Mouse (Mus musculus): ENCODE results near the gene Adipor1. TPM values are rescaled to one million over a fixed set of nuclear protein-coding genes. Genes with fewer than 3 reads are reported as not detected.

Gene Adipor1
- polyA plus RNA-seq, 1 experiment from 2014 or later, result 91.9 TPM

DNA sequence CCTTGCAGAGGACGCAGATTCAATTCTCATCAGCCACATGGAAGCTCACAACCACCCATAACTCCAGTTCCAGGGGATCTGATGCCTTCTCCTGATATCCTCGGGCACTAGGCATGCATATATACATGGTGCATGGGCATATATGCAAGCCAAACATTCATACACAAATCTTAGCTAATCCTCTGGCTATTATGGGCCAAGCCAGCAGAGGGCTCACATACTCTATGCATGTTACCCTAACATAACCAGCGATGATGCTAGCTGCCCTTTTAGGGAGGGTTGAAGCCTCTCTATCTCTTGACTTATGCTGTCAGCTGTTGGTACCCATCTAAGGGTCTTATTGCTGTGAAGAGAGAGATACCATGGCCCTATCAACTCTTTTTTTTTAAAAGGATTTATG lies 35.8 kb downstream of the Adipor1 start:
- Histone ChIP-seq H3K4me2 (ENCODE audit: low read depth, severe bottlenecking) (no peak overlapping the region), H3K27me3 (ENCODE audit: control insufficient read depth, insufficient read depth, low read length) (no peaks in the 10 kb centered on the region), H3K9ac (ENCODE audit: low read length) (no peak overlapping the region), H3K36me3 (ENCODE audit: control insufficient read depth, insufficient read depth, low read length) (no peaks in the 10 kb centered on the region), H3K27ac (replicated peaks; ENCODE audit: low read depth, low read length) (no peak overlapping the region), H3K9me3 (ENCODE audit: control insufficient read depth, low read length) (no peaks in the 10 kb centered on the region), H3K4me1 (ENCODE audit: control insufficient read depth, insufficient read depth, low read length) (no peaks in the 10 kb centered on the region), H3K4me3 (ENCODE audit: low read depth, low read length) (no peak overlapping the region)
- no peak for ATAC-seq (ENCODE audit: insufficient number of reproducible peaks, low FRiP score, low TSS enrichment, low read depth)
- peak; percentile 30 for DNase-seq (ENCODE audit: low spot score)
- WGBS, result 62% methylated on average over 3 of the region's 3 CpGs

DNA sequence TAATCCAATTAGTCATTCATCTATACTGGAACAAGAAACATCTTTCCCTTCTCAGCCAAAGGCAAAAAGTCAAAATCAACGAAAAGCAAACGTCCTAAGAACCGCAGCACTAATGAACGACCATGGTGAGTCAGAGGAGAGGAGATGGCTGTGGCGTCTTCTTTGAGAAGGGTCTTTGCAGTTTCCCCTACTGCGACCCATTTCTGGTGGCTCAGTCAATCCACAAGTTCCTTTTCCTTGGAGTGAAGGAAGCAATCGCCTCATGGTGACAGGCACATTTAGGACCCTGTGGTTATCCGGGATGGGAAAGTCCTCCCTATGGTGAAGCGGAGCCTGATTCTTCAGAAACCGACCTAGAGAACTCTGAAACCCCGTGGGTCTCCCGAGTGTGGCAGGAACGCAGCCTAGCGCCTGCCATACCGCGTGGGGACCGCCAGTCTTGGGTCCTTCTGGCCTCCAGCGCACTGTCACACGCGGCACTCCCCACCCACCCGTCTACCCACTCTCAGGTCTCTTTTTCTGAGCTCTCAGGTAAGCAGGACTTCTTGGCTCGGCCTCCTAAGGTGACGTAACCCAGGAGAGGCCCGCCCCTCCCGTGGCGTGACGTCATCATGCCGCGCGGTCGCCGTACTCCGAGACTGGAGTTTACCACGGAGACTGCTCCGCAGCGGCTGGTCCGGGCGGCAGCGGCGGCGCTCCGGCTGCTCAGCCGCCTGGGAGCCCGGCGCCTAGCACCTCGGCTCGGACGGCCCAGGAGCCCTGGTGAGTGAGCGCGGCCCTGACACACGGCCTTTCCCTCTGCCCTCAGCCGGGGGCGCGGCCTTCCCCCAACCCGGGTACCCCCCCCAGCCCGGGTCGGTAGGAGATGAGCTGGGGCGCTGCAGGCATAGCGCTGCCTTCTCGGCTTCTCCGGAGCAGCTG lies 40.0 kb downstream of the Adipor1 start, which contains the start of gene Klhl12:
Gene Klhl12 (plus strand): TSS at position 628 of the 921 bp plus-strand sequence.
- peak within 1 kb of the TSS; percentile 77 for H3K4me3 ChIP-seq (ENCODE audit: low read depth, low read length)
- WGBS, result 1% methylated on average over 61 of the region's 61 CpGs
- peak within 1 kb of the TSS; percentile 75 for H3K4me2 ChIP-seq (ENCODE audit: low read depth, severe bottlenecking)
- H3K9me3 ChIP-seq (ENCODE audit: control insufficient read depth, low read length), result no peaks in the 10 kb centered on the region
- H3K4me1 ChIP-seq (ENCODE audit: control insufficient read depth, insufficient read depth, low read length), result no peaks in the 10 kb centered on the region
- peak within 1 kb of the TSS; percentile 83 for H3K9ac ChIP-seq (ENCODE audit: low read length)
- no peak within 1 kb of the TSS for H3K27ac ChIP-seq (replicated peaks; ENCODE audit: low read depth, low read length)
- no peaks in the 10 kb centered on the region for H3K27me3 ChIP-seq (ENCODE audit: control insufficient read depth, insufficient read depth, low read length)
- peak; percentile 99 for DNase-seq (ENCODE audit: low spot score)
- ATAC-seq (ENCODE audit: insufficient number of reproducible peaks, low FRiP score, low TSS enrichment, low read depth), result peak; percentile 87
- no peaks in the 10 kb centered on the region for H3K36me3 ChIP-seq (ENCODE audit: control insufficient read depth, insufficient read depth, low read length)

DNA sequence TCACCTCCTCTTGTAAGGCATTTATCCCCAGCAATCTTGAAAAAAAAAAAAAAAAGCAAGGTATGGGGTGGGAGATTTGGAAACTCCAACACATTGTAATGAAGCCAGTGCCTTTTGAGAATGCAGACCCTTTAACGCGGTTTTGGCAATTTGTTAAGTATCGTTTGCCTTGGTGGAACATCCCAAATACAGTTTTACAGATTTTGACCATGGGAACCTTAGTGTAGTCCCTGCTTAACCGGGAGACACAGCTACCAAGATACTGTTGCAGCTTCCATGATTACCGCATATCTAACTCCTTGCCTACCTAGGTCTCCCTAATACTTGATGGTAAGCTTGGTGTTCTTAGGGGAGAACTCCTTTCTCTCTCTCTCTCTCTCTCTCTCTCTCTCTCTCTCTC lies 40.9 kb downstream of the Adipor1 start:
- Histone ChIP-seq H3K36me3 (ENCODE audit: control insufficient read depth, insufficient read depth, low read length) (no peaks in the 10 kb centered on the region), H3K27ac (replicated peaks; ENCODE audit: low read depth, low read length) (no peak overlapping the region), H3K27me3 (ENCODE audit: control insufficient read depth, insufficient read depth, low read length) (no peaks in the 10 kb centered on the region), H3K4me3 (ENCODE audit: low read depth, low read length) (peak overlapping the region; percentile 77), H3K4me2 (ENCODE audit: low read depth, severe bottlenecking) (peak overlapping the region; percentile 75), H3K4me1 (ENCODE audit: control insufficient read depth, insufficient read depth, low read length) (no peaks in the 10 kb centered on the region), H3K9ac (ENCODE audit: low read length) (peak overlapping the region; percentile 83), H3K9me3 (ENCODE audit: control insufficient read depth, low read length) (no peaks in the 10 kb centered on the region)
- no peak for ATAC-seq (ENCODE audit: insufficient number of reproducible peaks, low FRiP score, low TSS enrichment, low read depth)
- DNase-seq (ENCODE audit: low spot score), result no peak
- WGBS, result 20% methylated on average over 5 of the region's 5 CpGs

DNA sequence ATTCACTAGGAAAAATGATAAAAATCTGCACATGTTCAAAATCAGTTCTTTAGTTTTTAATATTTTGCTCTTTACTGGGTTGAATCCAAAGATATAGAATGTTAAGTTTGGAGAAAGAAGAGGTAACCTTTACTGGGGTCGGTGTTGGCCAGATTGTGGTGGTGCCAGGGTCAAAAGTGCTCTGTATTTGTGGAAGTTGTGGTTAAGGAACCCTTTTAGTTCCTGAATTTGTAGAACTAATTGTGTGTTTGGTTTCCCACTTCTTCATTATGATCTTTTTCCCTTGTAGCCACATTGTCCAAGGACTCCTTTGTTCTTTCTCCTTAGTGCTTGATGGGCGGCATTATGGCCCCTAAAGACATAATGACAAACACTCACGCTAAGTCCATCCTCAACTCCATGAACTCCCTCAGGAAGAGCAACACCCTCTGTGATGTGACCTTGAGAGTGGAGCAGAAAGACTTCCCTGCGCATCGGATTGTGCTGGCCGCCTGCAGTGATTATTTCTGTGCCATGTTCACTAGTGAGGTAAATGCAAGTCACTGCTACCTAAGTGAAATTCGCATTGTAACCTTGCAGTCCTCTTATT lies 43.1 kb downstream of the Adipor1 start:
- H3K4me1 ChIP-seq (ENCODE audit: control insufficient read depth, insufficient read depth, low read length), result no peaks in the 10 kb centered on the region
- DNase-seq (ENCODE audit: low spot score) (no peak), ATAC-seq (ENCODE audit: insufficient number of reproducible peaks, low FRiP score, low TSS enrichment, low read depth) (no peak)
- H3K27me3 ChIP-seq (ENCODE audit: control insufficient read depth, insufficient read depth, low read length), result no peaks in the 10 kb centered on the region
- H3K4me3 ChIP-seq (ENCODE audit: low read depth, low read length), result no peak overlapping the region
- no peak overlapping the region for H3K4me2 ChIP-seq (ENCODE audit: low read depth, severe bottlenecking)
- WGBS, result 94% methylated on average over 7 of the region's 7 CpGs
- H3K9me3 ChIP-seq (ENCODE audit: control insufficient read depth, low read length), result no peaks in the 10 kb centered on the region
- no peak overlapping the region for H3K27ac ChIP-seq (replicated peaks; ENCODE audit: low read depth, low read length)
- H3K36me3 ChIP-seq (ENCODE audit: control insufficient read depth, insufficient read depth, low read length), result no peaks in the 10 kb centered on the region
- no peak overlapping the region for H3K9ac ChIP-seq (ENCODE audit: low read length)

DNA sequence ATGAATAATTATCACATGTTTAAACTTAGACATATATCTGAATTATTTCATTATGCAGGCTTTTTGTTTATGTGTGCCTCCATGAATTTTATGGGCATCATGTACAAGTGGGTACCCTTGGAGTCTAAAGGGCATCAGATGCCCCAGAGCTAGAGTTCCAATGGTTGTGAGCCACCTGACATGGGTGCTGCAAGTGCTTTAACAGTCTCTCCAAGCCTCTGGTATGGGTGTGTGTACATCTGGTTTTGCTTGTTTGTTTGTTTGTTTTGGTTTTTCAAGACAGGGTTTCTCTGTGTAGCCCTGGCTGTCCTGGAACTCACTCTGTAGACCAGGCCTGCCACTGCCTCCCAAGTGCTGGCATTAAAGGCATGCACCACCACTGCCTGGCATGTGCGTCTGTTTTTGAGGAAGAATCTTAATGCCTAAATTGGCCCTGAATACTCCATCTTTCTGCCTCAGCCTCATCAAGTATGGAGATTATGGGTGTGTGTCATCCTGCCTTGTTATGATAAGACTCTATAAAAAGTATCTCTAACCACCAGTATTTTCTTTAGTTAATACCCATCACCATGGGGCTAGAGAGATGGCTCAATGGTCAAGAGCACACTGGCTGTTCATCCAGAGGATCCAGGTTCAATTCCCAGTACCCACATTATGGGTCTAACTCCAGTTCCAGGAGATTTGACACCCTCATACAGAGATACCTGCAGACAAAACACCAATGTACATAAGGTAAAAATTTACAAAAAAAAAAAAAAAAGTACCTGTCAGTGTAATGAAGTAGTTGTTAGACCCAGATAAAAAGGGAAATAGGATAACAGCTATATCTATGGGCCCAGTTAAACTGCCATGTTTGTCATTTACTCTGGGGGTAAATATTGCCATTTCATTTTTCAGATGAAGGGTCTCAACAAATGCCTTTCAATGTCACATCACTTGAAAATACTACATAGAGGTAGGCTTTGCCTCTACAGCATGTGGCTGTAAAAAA lies 45.4 kb downstream of the Adipor1 start:
- DNase-seq (ENCODE audit: low spot score), result no peak
- Histone ChIP-seq H3K4me3 (ENCODE audit: low read depth, low read length) (no peak overlapping the region), H3K4me2 (ENCODE audit: low read depth, severe bottlenecking) (no peak overlapping the region), H3K27ac (replicated peaks; ENCODE audit: low read depth, low read length) (no peak overlapping the region), H3K4me1 (ENCODE audit: control insufficient read depth, insufficient read depth, low read length) (no peaks in the 10 kb centered on the region), H3K9ac (ENCODE audit: low read length) (no peak overlapping the region), H3K9me3 (ENCODE audit: control insufficient read depth, low read length) (no peaks in the 10 kb centered on the region), H3K36me3 (ENCODE audit: control insufficient read depth, insufficient read depth, low read length) (no peaks in the 10 kb centered on the region; the same call in 1 of the 2 replicates), H3K27me3 (ENCODE audit: control insufficient read depth, insufficient read depth, low read length) (no peaks in the 10 kb centered on the region)
- WGBS, result 94% methylated on average over 1 of the region's 1 CpGs
- no peak for ATAC-seq (ENCODE audit: insufficient number of reproducible peaks, low FRiP score, low TSS enrichment, low read depth)

Other genes starting within 250 kb of the Adipor1 start
- 2.0 and 2.5 TPM in 2 replicates for gene Chil1, start 233.2 kb upstream of the Adipor1 start, polyA plus RNA-seq (2014; fragmentation: Nextera tagmentation; extraction: Ambion mirVana)
- gene Mybph, start 221.9 kb upstream of the Adipor1 start, polyA plus RNA-seq (2014; fragmentation: Nextera tagmentation; extraction: Ambion mirVana), result 3.4 and 4.8 TPM in 2 replicates
- 0.87 and 0.88 TPM in 2 replicates for gene Adora1, start 179.9 kb upstream of the Adipor1 start, polyA plus RNA-seq (2014; fragmentation: Nextera tagmentation; extraction: Ambion mirVana)
- gene Myog, start 125.4 kb upstream of the Adipor1 start, polyA plus RNA-seq (2014; fragmentation: Nextera tagmentation; extraction: Ambion mirVana), result 30.5 and 31.5 TPM in 2 replicates
- 2.3 and 3.4 TPM in 2 replicates for gene Ppfia4, start 82.5 kb upstream of the Adipor1 start, polyA plus RNA-seq (2014; fragmentation: Nextera tagmentation; extraction: Ambion mirVana)
- 117 and 119 TPM in 2 replicates for gene Tmem183a, start 53.4 kb upstream of the Adipor1 start, polyA plus RNA-seq (2014; fragmentation: Nextera tagmentation; extraction: Ambion mirVana)
- not detected in 2 replicates for gene 4933406M09Rik, start 29.4 kb upstream of the Adipor1 start, polyA plus RNA-seq (2014; fragmentation: Nextera tagmentation; extraction: Ambion mirVana)
- gene Cyb5r1, start 9.8 kb upstream of the Adipor1 start, polyA plus RNA-seq (2014; fragmentation: Nextera tagmentation; extraction: Ambion mirVana), result 33.5 and 36.1 TPM in 2 replicates
- 37.3 and 41.7 TPM in 2 replicates for gene Klhl12, start 40.2 kb downstream of the Adipor1 start, polyA plus RNA-seq (2014; fragmentation: Nextera tagmentation; extraction: Ambion mirVana)
- 38.3 and 39.1 TPM in 2 replicates for gene Rabif, start 79.3 kb downstream of the Adipor1 start, polyA plus RNA-seq (2014; fragmentation: Nextera tagmentation; extraction: Ambion mirVana)
- gene Mgat4e, start 134.3 kb downstream of the Adipor1 start, polyA plus RNA-seq (2014; fragmentation: Nextera tagmentation; extraction: Ambion mirVana), result not detected in 2 replicates
- 90.9 and 98.2 TPM in 2 replicates for gene Kdm5b, start 144.8 kb downstream of the Adipor1 start, polyA plus RNA-seq (2014; fragmentation: Nextera tagmentation; extraction: Ambion mirVana)
- gene Syt2, start 231.3 kb downstream of the Adipor1 start, polyA plus RNA-seq (2014; fragmentation: Nextera tagmentation; extraction: Ambion mirVana), result 0.28 and 0.79 TPM in 2 replicates